Mouse (Mus musculus): ENCODE data around the gene Adra1b.

GRCm38 (mm10) chr11:43891457-43891856, 9.6 kb downstream of the Adra1b start:
- no peak for TF ChIP-seq GATA1 (IDR thresholded peaks at IDR 0.05; ENCODE audit: low read length)
- TF ChIP-seq TAL1 (IDR thresholded peaks at IDR 0.05; ENCODE audit: low read length), result no peak
